Mouse (Mus musculus) common myeloid progenitor, adult 5-6 weeks (primary cell): Measurements from ENCODE around the gene Bmper. TPM values are rescaled to one million over a fixed set of nuclear protein-coding genes. Genes with fewer than 3 reads are reported as not detected.

Source experiments
- ATAC-seq: replicated peaks from 2 replicates; pipeline ENCODE4 v1.8.0; 2016; ENCODE audit warnings: low read depth, mild to moderate bottlenecking, moderate TSS enrichment, inconsistent platforms; ENCODE audit not compliant: poor library complexity, severe bottlenecking
- total RNA-seq: library from RNA; stranded (forward); fragments of 200-1000, 187-1606 nt; gene quantifications from 2 replicates; pipeline ENCODE4 v1.2.3, GENCODE M21; 2017

Bmper gene
- total RNA-seq, 1 experiment from 2014 or later = not detected

DNA sequence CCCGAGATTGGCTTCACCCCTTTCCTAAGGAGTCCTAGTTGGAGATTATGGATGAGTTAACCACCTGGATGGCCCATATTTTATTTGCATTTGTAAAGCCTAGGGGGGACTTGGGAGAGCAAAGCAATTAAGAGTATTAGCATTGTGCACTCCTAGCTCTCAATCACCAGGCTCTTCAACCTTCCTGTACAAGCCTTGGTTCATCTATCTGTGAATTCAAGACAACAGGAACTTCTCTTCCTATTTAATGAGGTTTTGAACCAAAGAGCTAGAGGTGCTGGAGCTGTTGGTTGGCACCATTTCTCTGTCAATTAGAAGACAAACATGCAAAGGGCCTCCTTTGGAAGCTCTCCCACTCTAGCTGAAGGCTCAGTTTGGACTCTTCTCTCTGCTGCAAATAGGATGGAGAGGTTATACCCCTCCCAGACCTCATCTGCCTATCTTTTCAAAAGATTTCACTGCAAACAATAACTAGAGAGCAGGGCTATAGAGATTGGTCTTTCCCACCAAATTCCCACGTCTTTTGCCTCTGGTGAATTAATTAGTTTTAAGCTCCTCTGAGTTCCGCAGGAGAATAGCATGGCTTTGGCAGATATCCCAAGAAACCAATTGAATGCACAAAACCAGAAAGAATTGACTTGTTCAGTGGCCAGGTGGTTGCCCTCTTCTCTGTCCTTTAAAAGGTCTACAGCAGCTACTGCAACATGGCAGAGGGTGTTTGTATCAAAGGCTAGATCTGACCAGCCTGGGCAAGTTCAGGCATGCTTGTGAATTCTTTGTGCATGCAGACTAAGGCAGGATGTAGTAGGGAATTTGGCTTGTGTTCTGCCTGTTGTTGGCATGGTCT is 185.3 kb downstream of the Bmper start:
- no peak for ATAC-seq

DNA sequence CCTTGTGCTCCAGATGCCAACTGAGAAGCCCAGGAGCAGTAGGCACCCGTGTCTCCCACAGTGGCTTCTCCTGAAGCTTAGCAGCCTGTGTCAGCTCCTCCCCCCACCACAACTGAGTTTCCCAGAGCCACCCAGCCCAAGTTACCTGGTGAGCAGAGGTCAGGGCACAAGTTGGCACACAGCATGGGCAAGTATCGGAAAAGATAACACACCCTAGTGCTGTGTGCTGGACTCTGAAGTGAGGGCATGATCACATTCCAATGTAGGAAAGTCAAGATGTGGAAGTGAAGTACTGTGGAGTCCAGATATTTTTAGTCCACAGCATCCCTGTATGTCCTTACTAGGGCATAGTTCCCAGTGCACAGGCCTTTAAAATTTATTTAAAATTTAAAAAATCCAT is 187.7 kb downstream of the Bmper start:
- ATAC-seq = no peak

DNA sequence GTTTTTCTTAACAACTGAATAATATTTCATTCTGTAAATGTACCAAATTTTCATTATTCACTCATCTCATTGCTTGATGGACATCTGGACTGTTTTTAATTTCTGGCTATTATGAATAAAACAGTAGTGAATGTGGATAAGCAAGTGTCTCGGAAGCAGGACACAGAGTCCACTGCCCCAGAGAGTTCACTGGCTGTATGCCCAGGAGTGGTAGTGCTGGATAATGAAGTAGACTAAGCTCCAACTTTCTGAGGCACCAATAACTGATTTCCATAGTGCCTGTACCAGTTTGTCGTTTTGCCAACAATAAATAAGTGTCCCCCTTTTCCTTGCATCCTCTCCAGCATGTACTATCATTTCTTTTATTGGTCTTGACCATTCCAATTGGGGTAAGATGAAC is 190.1 kb downstream of the Bmper start:
- ATAC-seq = no peak

DNA sequence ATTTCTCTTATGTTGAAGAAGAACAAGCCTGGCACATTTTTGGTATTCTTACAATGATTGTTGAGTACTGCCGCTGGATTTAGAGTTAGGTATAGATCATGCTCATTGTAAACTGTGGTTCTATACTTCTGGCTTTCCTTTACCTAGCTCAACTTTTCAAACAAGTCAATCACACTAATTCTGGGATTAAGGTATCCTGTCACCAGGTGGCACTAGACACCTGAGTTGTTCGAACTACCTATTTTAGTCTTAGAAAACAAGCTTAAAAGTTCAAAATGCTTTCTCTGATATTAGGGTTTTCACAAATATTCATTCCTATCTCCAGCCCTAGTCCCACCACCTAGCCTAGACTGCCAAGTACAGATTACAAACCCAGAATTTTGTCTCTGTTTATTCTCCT is 196.2 kb downstream of the Bmper start:
- ATAC-seq = no peak

DNA sequence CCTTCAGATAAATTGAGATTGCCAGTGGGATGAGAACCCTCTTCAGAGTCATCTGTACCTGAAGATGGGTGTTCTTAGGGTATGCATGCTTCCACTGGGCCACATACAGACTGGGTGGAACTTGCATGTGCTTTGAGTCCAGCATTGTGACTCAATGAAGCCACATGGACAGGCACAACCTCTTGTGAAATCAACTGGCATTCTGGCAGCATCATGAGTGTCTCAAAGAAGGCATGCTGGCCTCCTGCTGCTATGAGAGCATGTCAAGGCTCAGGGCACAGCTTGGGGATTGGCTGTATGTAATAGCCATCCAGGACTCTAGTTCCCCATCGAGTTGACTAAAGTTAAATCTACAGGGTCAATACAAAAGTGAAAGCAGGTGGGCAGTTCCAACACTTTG is 200.9 kb downstream of the Bmper start:
- ATAC-seq = no peak

DNA sequence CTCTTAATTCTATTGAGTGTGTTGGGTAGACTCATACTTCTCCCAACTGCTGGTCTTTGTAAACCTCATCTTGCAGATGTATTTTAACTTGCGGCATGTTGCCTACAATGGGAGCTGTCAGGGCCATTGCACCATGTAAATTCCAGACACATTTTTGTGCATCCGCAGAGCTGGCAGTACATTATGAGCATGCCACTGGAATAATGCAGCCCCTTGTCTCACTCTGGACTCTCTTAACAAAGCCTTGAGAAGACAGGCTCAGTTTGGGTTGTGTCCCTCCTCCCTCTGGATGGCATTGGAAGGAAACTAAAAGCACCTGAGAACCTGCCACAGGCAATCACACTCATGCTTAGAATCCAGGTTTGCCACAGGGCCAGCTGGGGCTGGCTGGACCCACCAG is 209.8 kb downstream of the Bmper start:
- no peak for ATAC-seq

DNA sequence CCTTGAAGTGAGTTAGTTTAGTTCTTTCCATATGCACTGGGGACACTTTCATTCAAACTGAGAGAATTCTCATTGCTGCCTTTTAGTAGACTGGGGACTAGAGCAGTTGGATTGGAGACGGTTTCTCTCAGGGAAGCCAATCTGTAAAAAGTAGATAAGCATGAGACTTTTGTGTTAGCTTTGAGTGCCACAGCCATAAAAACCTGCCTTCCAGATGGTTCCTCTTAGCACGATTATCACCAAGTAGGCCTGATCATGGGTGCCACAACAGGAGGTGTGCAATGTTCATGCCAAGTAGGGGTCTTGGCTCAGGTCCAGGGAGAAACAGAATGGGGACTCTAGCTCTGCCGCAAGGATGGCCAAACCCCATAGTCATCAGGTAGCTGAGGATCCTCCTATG is 210.4 kb downstream of the Bmper start:
- ATAC-seq = peak; percentile 87

DNA sequence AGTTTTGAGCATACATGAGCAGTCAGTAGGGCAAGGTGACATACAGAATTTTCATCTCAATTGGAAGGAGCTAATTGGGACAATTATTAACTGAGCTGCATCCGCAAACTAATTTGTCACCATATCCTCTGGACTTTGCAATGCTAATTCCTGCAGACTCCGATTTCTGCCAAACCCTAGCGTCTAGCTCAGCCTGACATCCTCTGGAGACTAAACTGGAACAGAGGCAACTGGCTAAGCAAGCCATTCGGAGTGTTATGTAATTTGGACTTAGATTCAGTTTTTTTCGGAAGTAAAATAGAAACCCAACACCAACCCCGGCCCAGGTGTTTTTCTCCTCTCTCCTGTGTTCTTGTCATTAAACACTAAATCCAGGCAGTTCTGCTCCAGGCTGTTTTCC is 213.9 kb downstream of the Bmper start:
- ATAC-seq = no peak

DNA sequence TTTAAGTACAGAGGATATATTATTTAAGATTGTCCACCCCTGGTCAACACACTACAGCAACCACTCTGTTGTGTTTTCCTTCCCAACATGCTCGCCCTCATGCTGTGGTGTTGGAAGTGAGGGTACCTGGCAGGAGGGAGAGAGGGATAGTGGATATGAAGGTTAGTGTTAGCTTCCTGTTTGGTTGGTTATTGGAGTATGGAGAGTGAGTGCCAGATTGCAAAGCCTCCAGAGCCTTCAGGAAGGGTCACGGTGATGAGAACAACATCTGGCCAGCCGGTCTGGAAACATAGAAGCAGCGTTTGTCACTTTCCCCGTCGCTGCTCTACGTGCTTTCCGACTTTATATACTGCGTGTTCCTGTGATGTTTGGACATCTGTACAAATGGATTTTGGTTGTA is 215.8 kb downstream of the Bmper start:
- ATAC-seq = no peak

DNA sequence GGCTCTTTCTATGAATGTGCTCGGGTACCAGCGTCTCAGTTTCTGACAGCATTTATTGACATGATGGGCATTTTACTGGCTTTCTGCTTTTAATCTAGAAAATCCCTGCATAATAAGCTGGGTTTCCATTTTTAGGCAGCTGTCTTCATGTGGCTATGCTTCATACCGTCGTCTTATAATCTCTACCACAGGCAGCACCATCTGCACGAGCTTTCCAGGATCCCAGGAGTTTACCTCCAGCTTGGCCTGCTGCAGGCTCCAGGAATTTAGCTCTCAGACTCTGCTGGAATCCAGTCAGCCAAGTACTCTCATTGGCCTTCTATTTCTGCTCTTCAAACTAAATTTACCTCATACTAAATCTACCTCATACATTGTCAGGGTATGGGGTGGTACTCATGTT is 219.3 kb downstream of the Bmper start:
- ATAC-seq = no peak

DNA sequence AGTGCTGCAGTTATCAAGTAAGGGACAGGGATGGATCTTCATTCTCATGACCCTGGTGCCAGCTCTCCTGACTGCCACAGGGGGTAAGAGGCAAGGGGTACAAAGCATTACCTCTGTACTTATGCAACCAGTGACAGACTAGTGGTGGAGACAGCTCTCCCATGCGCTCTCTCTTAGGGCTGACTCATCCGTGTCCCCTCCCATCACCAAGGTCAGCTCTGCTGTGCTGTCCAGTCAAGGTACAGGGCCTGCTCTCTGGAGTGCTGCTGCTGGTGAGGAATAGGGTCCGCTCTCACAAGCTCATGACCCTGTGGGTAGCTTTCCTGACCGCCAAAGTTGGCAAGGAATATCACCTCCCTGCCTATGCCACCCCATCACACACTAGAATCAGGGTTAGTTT is 222.1 kb downstream of the Bmper start:
- ATAC-seq = no peak

DNA sequence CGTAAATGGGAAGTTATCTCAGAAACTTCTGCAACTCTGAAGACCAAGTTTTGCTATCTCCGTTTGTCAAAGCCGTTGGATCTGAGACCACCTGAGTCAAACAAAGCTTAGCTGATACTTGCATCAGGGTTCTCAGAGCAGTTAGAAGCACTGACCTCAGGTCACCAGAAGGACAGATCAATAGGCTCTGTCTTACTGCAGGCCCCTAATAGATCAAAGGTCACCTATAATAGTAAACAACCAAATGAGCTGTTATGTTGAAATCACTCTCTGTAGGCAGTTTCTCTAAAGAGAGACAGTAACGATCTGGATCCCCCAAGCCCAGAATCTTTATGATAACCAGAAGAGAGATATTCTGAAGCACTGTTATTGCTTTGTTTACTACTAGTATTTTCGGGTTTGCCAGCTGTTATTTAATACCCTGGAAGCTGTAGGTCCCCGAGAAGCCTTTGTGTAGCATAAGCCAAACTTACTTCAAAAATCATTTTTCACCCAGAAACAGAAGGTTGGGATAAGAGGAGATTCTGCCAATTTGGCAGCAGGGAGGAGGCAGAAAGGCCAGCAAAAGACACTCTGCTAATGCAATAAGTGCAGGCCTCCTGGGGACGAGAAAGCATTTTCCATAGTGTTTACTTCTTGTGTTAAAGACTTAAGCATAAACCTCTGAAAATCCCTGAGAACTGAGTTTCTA is 224.5 kb downstream of the Bmper start:
- no peak for ATAC-seq

DNA sequence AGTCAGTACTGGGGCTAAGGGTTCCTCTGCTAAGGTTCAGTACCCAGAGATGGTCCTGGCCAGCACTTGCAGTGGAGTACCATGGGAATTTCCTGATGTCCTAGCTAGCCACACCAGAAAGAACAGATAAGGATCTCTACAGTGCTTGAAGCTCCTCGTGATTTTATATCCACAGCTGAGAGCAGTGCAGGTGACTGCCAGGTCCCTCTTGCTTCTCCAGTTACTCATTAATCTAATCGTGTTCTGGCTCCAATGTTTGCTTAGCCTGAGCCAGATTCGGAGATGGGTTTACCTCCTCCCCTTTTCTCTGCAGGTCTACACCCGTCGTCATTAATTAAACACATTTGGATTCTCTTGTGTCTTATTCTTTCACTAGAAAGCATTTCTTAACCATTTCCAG is 230.4 kb downstream of the Bmper start:
- no peak for ATAC-seq

DNA sequence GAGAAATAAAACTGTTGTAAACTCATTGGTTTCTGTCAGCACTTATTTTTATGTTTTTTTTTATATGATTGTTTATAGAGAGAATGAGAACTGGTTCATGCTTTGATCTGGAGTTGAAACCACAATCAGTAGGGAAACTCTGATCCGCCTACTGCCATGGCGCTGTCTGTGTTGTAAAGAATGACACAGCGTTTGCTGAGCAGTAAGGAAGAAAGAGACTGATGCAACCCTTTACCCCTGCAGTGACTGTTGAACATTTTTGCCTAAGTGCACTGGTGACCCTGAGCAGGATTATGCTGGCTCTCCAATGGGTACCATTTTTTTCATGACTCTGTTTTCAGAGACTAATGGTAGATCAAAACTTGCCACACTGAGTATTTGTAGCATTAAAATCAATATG is 234.3 kb downstream of the Bmper start:
- peak; percentile 60 for ATAC-seq

DNA sequence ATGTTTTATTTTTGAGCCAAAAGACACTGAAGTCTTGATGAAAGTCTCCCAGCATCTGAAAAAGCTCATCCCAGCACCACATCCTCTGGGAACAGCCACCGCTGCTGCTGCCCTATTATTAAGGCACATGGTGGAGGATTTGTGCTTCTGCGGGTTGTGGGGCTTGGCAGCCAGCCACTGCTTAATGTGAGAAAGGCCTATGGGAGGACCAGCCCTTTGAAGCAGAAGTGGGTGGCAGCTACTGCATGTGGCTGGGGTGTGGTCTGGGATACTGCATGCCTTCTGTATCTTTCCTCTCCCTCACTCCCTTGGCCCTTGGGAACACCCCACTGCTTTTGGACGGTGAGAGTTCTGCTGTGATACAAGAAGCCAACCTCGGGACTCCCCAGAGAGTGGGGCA is 237.8 kb downstream of the Bmper start:
- ATAC-seq = 0 out of 2 replicates have a peak, but pooled peaks have one; percentile 58

DNA sequence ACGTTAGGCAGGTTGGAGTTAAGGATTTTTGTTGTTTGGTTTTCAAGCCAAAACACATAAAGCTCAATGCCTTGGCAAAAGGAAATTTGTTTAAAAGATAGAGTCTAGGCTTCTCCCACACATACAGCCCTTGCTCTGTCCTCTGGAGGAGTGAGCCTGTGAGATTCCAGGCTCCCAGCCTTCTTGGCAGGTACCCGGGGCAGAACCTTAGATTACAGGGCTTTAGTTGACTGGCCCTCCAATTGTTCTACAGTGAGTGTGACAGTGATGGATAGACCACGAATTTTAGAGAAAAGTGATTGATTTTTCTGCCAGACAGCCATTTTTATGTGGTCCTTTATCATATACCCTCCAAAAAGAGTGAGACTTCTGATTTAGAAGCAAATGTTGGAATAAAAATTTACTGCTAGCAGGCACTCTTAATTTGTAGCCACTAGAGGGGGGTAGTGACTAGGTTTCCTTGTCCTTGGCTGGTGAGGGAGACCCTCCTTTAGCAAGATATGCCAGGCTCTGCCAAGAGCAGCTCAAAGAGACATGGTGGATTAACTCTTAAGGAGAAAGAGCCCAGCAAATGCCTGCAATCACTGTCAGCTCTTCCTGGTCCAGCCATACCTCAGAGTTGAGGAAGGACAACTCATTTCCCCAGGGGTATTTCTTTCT is 240.2 kb downstream of the Bmper start:
- ATAC-seq = peak; percentile 60; the same call in 1 of the 2 replicates

DNA sequence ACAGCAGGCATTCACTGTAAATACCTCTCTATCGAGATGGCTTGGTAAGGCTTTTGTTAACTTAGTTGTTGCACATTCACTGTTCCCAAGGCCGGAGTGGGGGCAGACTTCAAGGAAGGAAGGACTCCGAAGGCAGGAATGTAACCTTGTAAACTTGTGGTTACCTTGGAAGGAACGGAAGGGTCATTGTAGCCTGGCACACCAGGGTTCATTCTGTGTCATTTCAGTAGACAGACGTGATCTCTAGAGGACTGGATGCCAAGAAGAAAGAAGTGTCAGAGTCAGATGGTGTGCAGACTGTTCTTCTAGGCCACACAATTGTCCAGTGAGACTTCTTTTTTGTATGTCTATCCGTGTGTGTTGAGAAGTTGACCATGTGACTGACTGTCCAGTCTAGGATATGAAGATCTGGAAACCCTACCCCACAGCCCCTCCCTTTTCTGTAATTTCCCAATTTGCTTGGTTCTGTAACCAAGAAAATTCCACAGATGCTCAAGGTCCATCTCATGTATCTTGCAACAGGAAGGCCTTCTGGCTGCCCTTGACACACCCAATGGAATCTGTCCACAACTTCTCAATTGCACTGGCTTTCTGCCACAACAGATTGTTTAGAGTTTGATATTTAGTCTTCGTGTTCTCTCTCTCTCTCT is 242.2 kb downstream of the Bmper start:
- no peak for ATAC-seq

DNA sequence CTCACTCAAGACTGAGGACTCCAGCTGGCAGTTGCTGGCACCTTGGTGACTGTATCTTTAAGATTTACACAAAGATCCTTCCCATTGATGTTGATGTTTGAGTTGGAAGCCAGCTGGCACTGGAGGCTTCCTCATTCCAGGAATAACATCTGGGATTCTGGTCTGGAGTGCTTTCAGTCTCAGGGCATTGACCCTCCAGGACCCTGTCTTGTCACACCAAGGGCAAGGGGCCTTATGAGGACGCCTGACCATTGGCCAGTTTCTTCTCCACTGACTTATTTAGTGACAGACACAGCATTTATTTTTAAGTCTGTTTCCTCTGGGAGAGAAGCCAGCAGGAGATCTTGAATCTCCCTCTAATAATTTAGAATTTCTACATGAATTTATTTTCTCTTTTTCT is 247.0 kb downstream of the Bmper start:
- ATAC-seq = no peak

DNA sequence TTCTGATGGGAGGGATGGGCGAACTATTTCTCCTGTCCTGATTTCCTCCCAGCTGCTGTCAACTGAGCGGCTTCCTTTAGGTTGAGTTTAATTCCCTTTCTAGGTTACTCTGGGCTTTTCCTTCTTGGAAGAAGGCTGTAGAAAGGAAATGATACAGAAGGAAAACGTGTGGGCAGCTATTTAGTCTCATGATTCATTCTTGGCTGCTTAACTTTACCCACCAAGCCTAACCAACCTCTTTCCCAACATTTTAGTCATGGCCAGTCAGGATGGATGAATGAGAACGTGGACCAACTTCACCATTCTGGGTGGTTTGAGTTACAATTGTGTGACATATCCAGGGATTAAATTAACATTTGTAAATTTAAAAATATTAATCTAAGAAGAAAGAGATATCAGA is 263.0 kb downstream of the Bmper start:
- ATAC-seq = no peak

DNA sequence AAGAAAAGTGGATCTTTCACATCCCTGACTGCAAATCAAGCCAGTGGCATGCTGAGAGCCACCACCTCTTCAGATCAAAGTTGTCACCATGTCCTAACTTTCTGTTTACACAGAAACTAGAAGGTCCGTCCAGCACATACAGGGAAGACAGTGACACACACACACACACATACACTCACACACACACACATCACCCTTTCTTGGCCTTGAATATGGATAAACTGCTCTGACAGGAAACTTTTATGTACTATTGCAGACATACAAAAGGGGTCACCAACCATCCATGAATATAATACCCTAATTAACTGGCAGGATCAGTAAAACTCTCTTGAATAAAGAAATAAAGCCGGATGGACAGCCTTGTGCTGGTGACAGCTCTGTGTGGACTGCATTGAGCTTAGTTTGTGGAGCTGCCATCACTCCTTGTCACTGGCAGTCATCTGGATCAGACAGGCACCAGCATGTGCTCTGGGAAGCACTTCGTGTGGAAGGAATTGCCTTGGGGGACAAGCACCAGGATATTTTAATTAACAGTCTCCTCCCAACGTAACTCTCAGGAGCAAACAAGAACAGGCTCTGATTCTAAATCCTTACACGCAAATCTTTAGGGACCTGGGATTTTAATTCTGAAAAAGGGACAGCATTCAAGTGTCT is 264.0 kb downstream of the Bmper start:
- ATAC-seq = no peak
